In the genomic region with DNA sequence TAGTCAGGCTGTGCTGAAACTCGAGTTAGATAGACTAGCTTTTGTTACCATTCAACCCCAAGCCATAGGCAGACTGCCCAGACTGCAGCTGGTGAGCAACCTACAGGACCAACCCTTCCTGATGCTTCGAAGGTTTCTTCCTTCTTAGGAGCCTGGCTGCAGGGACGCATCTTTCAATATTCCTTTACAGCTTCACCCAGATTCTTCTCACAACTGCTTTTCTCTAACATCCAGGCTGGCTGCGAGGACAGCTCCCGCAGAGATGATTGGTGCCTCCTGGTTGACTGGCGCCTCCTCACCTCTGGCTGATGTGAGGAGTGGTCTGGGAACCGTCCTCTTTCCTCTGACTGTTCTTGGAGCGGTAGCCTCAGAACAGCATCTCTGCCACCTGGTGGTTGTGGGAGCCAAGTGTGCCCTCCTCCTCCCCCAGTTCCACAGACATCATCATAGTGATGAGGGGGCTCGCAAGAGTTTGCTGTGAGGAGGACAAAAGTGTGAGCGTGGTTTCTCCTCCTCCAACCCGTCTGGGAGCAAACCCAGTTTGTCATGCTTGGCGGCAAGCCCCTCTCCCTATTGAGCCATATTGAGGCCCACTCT, we compare ENCODE assay signal across 8 mouse cellular contexts. TPM values are rescaled to one million over a fixed set of nuclear protein-coding genes. Genes with fewer than 3 reads are reported as not detected.
DNase-seq lines count a peak whose midpoint lies in the region; ATAC-seq lines count a peak whose summit lies in the region.

No protein-coding gene starts in this region.

- no peaks in the 10 kb centered on the region for H3K36me3 ChIP-seq in hindbrain, embryonic 14.5 days (replicated peaks; ENCODE audit: control insufficient read depth, insufficient read depth)

- H3K27ac ChIP-seq in hindbrain, embryonic 14.5 days = no peak overlapping the region

- H3K4me2 ChIP-seq in hindbrain, embryonic 14.5 days (replicated peaks) = peak overlapping the region; percentile 64

- no peaks in the 10 kb centered on the region; the same call in 1 of the 2 replicates for H3K27me3 ChIP-seq in hindbrain, embryonic 14.5 days (ENCODE audit: control insufficient read depth, insufficient read depth, low read length)

- H3K4me1 ChIP-seq in hindbrain, embryonic 14.5 days (replicated peaks; ENCODE audit: control insufficient read depth, insufficient read depth, low read length) = peaks cover 15% of the 10 kb centered on the region

- ATAC-seq in cerebellum, adult (ENCODE audit: insufficient number of reproducible peaks, low FRiP score, low TSS enrichment) = no peak
- peak; percentile 45 for ATAC-seq in frontal cortex, adult (ENCODE audit: low TSS enrichment)
- ATAC-seq in hindbrain, embryonic 14.5 days (ENCODE audit: low FRiP score) = peak; percentile 35

- peak overlapping the region; percentile 12; the same call in 1 of the 2 replicates for H3K4me3 ChIP-seq in hindbrain, embryonic 14.5 days (replicated peaks; ENCODE audit: low read length)

- 0 out of 2 replicates have a peak overlapping the region, but pooled peaks have one; percentile 25 for H3K9ac ChIP-seq in hindbrain, embryonic 14.5 days

- peak; percentile 57 for DNase-seq in cerebellum, adult 11 months
- DNase-seq in cerebellum, adult 18-20 months = peak; percentile 74 to 76
- peak; percentile 81 for DNase-seq in hindbrain, embryonic 14.5 days (ENCODE audit: low spot score)
- DNase-seq in layer of hippocampus, postnatal 36 days = peak; percentile 69 to 71
- DNase-seq in lung, postnatal 25 days (ENCODE audit: low spot score) = peak; percentile 75
- peak; percentile 80 for DNase-seq in right cerebral cortex, adult 18-20 months

- H3K9me3 ChIP-seq in hindbrain, embryonic 14.5 days (ENCODE audit: control insufficient read depth, low read length) = no peaks in the 10 kb centered on the region

- 3% methylated on average over 12 of the region's 12 CpGs for WGBS in hindbrain, embryonic 14.5 days

RNA-seq across cellular contexts. Expression of a gene that starts 14.0 kb away (rescaled TPM):
- polyA plus RNA-seq in hindbrain, embryonic 14.5 days (2014; fragmentation: Nextera tagmentation; extraction: Ambion mirVana) = 2.7 and 3.4 TPM in 2 replicates
- 10 to 100 TPM; 14.6 to 17.2 TPM for total RNA-seq in layer of hippocampus, postnatal 36 days (2021)
